Mouse (Mus musculus): ENCODE measurements around the gene Slc12a9. TPM values are rescaled to one million over a fixed set of nuclear protein-coding genes. Genes with fewer than 3 reads are reported as not detected.

The Slc12a9 gene
- polyA plus RNA-seq, 1 experiment from 2014 or later, result 25.1 TPM

- H3K27ac ChIP-seq, result no peak overlapping the region
- 45% methylated on average over 17 of the region's 18 CpGs for WGBS
- no peaks in the 10 kb centered on the region for H3K27me3 ChIP-seq (replicated peaks)
- 0 out of 2 replicates have a peak, but pooled peaks cover 4% of the 10 kb centered on the region for H3K9me3 ChIP-seq
- no peak overlapping the region for H3K9ac ChIP-seq
- peaks cover 5% of the 10 kb centered on the region; the same call in 1 of the 2 replicates for H3K4me1 ChIP-seq
- peak overlapping the region; percentile 14; the same call in 1 of the 2 replicates for H3K4me2 ChIP-seq (replicated peaks)
- no peak for ATAC-seq (ENCODE audit: low FRiP score, low read depth)
- H3K36me3 ChIP-seq, result no peaks in the 10 kb centered on the region
- H3K4me3 ChIP-seq, result no peak overlapping the region
Measured at GRCm38 (mm10) chr5:137268131-137268910, 65.1 kb downstream of the Slc12a9 start.

GRCm38 (mm10) chr5:137264787-137265186 is 68.6 kb downstream of the Slc12a9 start:
- H3K4me1 ChIP-seq, result peaks cover 5% of the 10 kb centered on the region; the same call in 1 of the 2 replicates
- 93% methylated on average over 11 of the region's 11 CpGs for WGBS

More at GRCm38 (mm10) chr5:137264787-137265186, 68.6 kb downstream of the Slc12a9 start:
- no peak overlapping the region for H3K4me2 ChIP-seq (replicated peaks)
- no peak overlapping the region for H3K9ac ChIP-seq
- no peak overlapping the region for H3K27ac ChIP-seq
- H3K4me3 ChIP-seq, result no peak overlapping the region
- ATAC-seq (ENCODE audit: low FRiP score, low read depth), result no peak
- no peaks in the 10 kb centered on the region for H3K36me3 ChIP-seq
- H3K9me3 ChIP-seq, result no peaks in the 10 kb centered on the region
- H3K27me3 ChIP-seq (replicated peaks), result no peaks in the 10 kb centered on the region

Small RNAs within 50 kb of the gene (microRNA-seq; reads per million reads assigned to microRNA genes)
- 0.87 reads per million for gene Mir7036
- not detected for gene Mir8116

Other genes with a start within 250 kb of the Slc12a9 start
- 4.3 and 5.3 TPM in 2 replicates for gene Trim56, start 217.4 kb downstream of the Slc12a9 start, polyA plus RNA-seq (2016; fragmentation: Nextera tagmentation; extraction: Ambion mirVana)
- not detected in 2 replicates for gene Muc3, start 184.3 kb downstream of the Slc12a9 start, polyA plus RNA-seq (2016; fragmentation: Nextera tagmentation; extraction: Ambion mirVana)
- gene Muc3a, start 121.2 kb downstream of the Slc12a9 start, polyA plus RNA-seq (2016; fragmentation: Nextera tagmentation; extraction: Ambion mirVana), result not detected in 2 replicates
- gene Ache, start 46.1 kb downstream of the Slc12a9 start, polyA plus RNA-seq (2016; fragmentation: Nextera tagmentation; extraction: Ambion mirVana), result 20.6 and 23.5 TPM in 2 replicates
- 11.4 and 11.6 TPM in 2 replicates for gene Ufsp1, start 39.0 kb downstream of the Slc12a9 start, polyA plus RNA-seq (2016; fragmentation: Nextera tagmentation; extraction: Ambion mirVana)
- gene Srrt, start 25.9 kb downstream of the Slc12a9 start, polyA plus RNA-seq (2016; fragmentation: Nextera tagmentation; extraction: Ambion mirVana), result 155 and 167 TPM in 2 replicates
- 31.7 and 36.2 TPM in 2 replicates for gene Trip6, start 19.2 kb downstream of the Slc12a9 start, polyA plus RNA-seq (2016; fragmentation: Nextera tagmentation; extraction: Ambion mirVana)
- 25.6 and 28.1 TPM in 2 replicates for gene Ephb4, start 16.5 kb upstream of the Slc12a9 start, polyA plus RNA-seq (2016; fragmentation: Nextera tagmentation; extraction: Ambion mirVana)
- gene Zan, start 143.5 kb upstream of the Slc12a9 start, polyA plus RNA-seq (2016; fragmentation: Nextera tagmentation; extraction: Ambion mirVana), result 0.04 and 0.09 TPM in 2 replicates
- 65.4 and 71.0 TPM in 2 replicates for gene Pop7, start 168.9 kb upstream of the Slc12a9 start, polyA plus RNA-seq (2016; fragmentation: Nextera tagmentation; extraction: Ambion mirVana)
- gene Gigyf1, start 185.0 kb upstream of the Slc12a9 start, polyA plus RNA-seq (2016; fragmentation: Nextera tagmentation; extraction: Ambion mirVana), result 17.6 and 19.4 TPM in 2 replicates
- not detected in 2 replicates for gene Epo, start 199.6 kb upstream of the Slc12a9 start, polyA plus RNA-seq (2016; fragmentation: Nextera tagmentation; extraction: Ambion mirVana)
- gene Gnb2, start 199.9 kb upstream of the Slc12a9 start, polyA plus RNA-seq (2016; fragmentation: Nextera tagmentation; extraction: Ambion mirVana), result 468 and 494 TPM in 2 replicates
- gene Actl6b, start 219.9 kb upstream of the Slc12a9 start, polyA plus RNA-seq (2016; fragmentation: Nextera tagmentation; extraction: Ambion mirVana), result 109 and 118 TPM in 2 replicates
- gene Tfr2, start 236.2 kb upstream of the Slc12a9 start, polyA plus RNA-seq (2016; fragmentation: Nextera tagmentation; extraction: Ambion mirVana), result 1.8 TPM in 2 replicates

Data from neural tube, embryonic 12.5 days (tissue).